Mouse (Mus musculus) bone marrow macrophage, adult 2 months (primary cell): ENCODE measurements around the gene Stim2.

Experiments
- CTCF ChIP-seq: IDR thresholded peaks from 2 replicates; pipeline ENCODE4 v1.5.1; 2012; ENCODE audit warnings: low read depth, mild to moderate bottlenecking, low read length, moderate library complexity
- POLR2A ChIP-seq: IDR thresholded peaks from 2 replicates; pipeline ENCODE4 v1.6.1; 2012; ENCODE audit warnings: mild to moderate bottlenecking, low read depth, low read length, borderline replicate concordance

DNA sequence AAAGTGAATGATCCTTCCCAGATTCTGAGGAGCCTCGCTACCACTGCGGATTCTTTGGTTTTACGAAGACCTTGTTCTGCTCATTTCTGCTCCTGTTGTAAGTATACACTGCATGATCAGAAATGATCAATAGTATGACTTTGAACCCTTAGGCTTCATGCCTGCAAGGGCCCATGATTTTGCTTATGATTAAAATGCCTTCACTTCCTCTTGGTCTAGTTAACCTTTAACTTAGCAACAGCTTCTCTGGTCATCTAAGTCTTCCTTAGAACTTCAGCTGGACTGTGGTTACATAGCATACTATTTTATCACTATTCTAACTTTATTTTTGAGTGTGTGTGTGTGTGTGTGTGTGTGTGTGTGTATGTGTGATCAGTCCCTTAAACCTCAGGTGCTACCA lies 12.7 kb upstream of the Stim2 start:
- TF ChIP-seq CTCF, result no peak
- no peak for TF ChIP-seq POLR2A
